Mouse (Mus musculus): Measurements from ENCODE around the gene Ddx20.

Gene Ddx20

GRCm38 (mm10) chr3:105669776-105670175, 17.6 kb downstream of the Ddx20 start:
- no peak for DNase-seq (ENCODE audit: extremely low read depth, low read depth)

- DNase-seq (ENCODE audit: extremely low read depth, low read depth): no peak
Observed at GRCm38 (mm10) chr3:105668161-105668560, 19.2 kb downstream of the Ddx20 start.

- DNase-seq (ENCODE audit: extremely low read depth, low read depth): no peak
Observed at GRCm38 (mm10) chr3:105666996-105667523, 20.3 kb downstream of the Ddx20 start.

- no peak for DNase-seq (ENCODE audit: extremely low read depth, low read depth)
Observed at GRCm38 (mm10) chr3:105665105-105665765, 22.1 kb downstream of the Ddx20 start.

- DNase-seq (ENCODE audit: extremely low read depth, low read depth): no peak
Observed at GRCm38 (mm10) chr3:105663043-105663442, 24.3 kb downstream of the Ddx20 start.

GRCm38 (mm10) chr3:105660530-105660929, 26.8 kb downstream of the Ddx20 start:
- no peak for DNase-seq (ENCODE audit: extremely low read depth, low read depth)

- DNase-seq (ENCODE audit: extremely low read depth, low read depth): no peak
Observed at GRCm38 (mm10) chr3:105655031-105655585, 32.3 kb downstream of the Ddx20 start.

- DNase-seq (ENCODE audit: extremely low read depth, low read depth): no peak
Observed at GRCm38 (mm10) chr3:105653544-105654380, 33.6 kb downstream of the Ddx20 start.

GRCm38 (mm10) chr3:105648889-105649567, 38.3 kb downstream of the Ddx20 start:
- DNase-seq (ENCODE audit: extremely low read depth, low read depth): no peak

GRCm38 (mm10) chr3:105643566-105643965, 43.8 kb downstream of the Ddx20 start:
- no peak for DNase-seq (ENCODE audit: extremely low read depth, low read depth)

GRCm38 (mm10) chr3:105642186-105642585, 45.2 kb downstream of the Ddx20 start:
- no peak for DNase-seq (ENCODE audit: extremely low read depth, low read depth)

GRCm38 (mm10) chr3:105633021-105633420, 54.4 kb downstream of the Ddx20 start:
- no peak for DNase-seq (ENCODE audit: extremely low read depth, low read depth)

GRCm38 (mm10) chr3:105632296-105632695, 55.1 kb downstream of the Ddx20 start:
- no peak for DNase-seq (ENCODE audit: extremely low read depth, low read depth)

Measured in MEL-GATA-1-ER (cell line).